Mouse (Mus musculus) brain, embryonic 14.5 days (tissue): ENCODE data around the gene Olfr1287. TPM values are rescaled to one million over a fixed set of nuclear protein-coding genes. Genes with fewer than 3 reads are reported as not detected.

Experiments
- DNase-seq: peaks from one replicate; pipeline ENCODE4 v3.0.0-alpha.2; 2011; ENCODE audit warnings: low read depth
- CTCF ChIP-seq: fragments of 200-500 bp; IDR thresholded peaks from 2 replicates; pipeline ENCODE4 v1.5.1; 2012; ENCODE audit warnings: inconsistent platforms, mild to moderate bottlenecking, moderate library complexity, borderline replicate concordance; ENCODE audit not compliant: insufficient read depth, insufficient read length; ENCODE audit errors: extremely low read depth
- POLR2A ChIP-seq: fragments of 200-500 bp; IDR thresholded peaks from 2 replicates; pipeline ENCODE4 v1.6.1; 2012; ENCODE audit warnings: mild to moderate bottlenecking, inconsistent platforms, borderline replicate concordance; ENCODE audit not compliant: poor library complexity, insufficient read depth, insufficient read length, severe bottlenecking; ENCODE audit errors: extremely low read depth
- polyA plus RNA-seq: library from polyadenylated mRNA; depleted of rRNA; stranded (reverse); fragments of >200 nt; gene quantifications from 2 replicates; pipeline ENCODE4 v1.2.3, GENCODE M21; 2012; rRNA removed

Olfr1287 gene
- not detected in 2 replicates for polyA plus RNA-seq

DNA sequence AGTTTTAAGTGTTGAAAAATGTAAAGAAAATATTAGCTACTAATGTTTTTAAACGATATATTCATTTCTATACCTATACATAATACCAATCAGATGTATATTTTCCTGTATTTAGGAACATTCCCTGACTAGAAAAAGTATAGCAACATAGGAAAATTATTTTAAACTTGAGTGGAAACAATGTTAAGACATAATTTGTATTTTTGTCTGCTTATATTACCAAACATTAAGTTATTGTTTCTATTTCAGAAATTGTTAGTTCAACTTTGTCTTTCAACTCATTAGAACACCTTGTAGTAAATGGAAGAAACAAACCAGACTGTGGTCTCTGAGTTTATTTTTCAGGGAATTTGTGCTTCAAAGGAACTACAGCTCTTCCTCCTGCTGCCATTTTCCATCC, at the start of gene Olfr1287:
Olfr1287 (plus strand) TSS at position 301 of the 400 bp plus-strand sequence.
- no peak for DNase-seq
- no peak for TF ChIP-seq POLR2A
- TF ChIP-seq CTCF = no peak

- peak; percentile 15 for DNase-seq
- no peak for TF ChIP-seq CTCF
- TF ChIP-seq POLR2A = no peak
Measured at GRCm38 (mm10) chr2:111422931-111423330, 26.0 kb upstream of the Olfr1287 start, which contains the start of gene Olfr1286. Gene Olfr1286, minus strand, starts transcription at chr2:111423115.

- no peak for TF ChIP-seq POLR2A
- TF ChIP-seq CTCF = no peak
- DNase-seq = no peak
Measured at GRCm38 (mm10) chr2:111473801-111474200, 24.9 kb downstream of the Olfr1287 start, which contains the start of gene Olfr1288. Gene Olfr1288, plus strand, starts transcription at chr2:111474101.

DNA sequence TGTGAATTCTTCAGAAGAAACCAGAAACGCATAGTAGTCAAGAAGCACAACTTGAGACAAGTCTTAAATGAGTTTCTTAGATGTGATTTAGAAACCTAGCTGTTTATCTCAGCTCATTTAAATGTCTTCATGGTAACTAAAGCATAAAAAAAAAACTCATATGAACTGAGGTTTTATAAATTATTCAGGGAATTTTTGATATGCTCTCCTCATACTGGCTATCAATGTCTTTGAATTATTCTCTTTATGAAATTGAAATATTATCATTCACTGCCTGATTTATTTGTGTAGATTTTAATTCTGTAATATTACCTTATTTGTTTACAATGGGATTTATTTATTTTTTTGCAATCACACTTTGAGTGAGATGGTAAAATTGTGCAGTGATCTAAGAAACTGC, 31.6 kb downstream of the Olfr1287 start, which contains the start of gene Olfr1289:
Olfr1289 (plus strand) TSS at position 301 of the 400 bp plus-strand sequence.
- TF ChIP-seq POLR2A (no peak), CTCF (no peak)
- no peak for DNase-seq

- TF ChIP-seq CTCF (no peak), POLR2A (no peak)
- no peak for DNase-seq
Measured at GRCm38 (mm10) chr2:111493729-111494128, 44.8 kb downstream of the Olfr1287 start, which contains the start of gene Olfr1290. Gene Olfr1290, minus strand, starts transcription at chr2:111493829.

GRCm38 (mm10) chr2:111496880-111497279, 47.9 kb downstream of the Olfr1287 start, which contains the start of gene Olfr1291-ps1:
Gene Olfr1291-ps1, plus strand, starts transcription at chr2:111497180.
- DNase-seq = no peak
- TF ChIP-seq CTCF = no peak
- no peak for TF ChIP-seq POLR2A

Other genes starting within 250 kb of the Olfr1287 start
- not detected in 2 replicates for gene 4930430A15Rik, start 219.5 kb upstream of the Olfr1287 start, polyA plus RNA-seq
- not detected in 2 replicates for gene Olfr1275, start 213.9 kb upstream of the Olfr1287 start, polyA plus RNA-seq
- not detected in 2 replicates for gene Olfr1276, start 194.6 kb upstream of the Olfr1287 start, polyA plus RNA-seq
- not detected in 2 replicates for gene Olfr1277, start 175.0 kb upstream of the Olfr1287 start, polyA plus RNA-seq
- gene Olfr1278, start 159.0 kb upstream of the Olfr1287 start, polyA plus RNA-seq = not detected in 2 replicates
- not detected in 2 replicates for gene Olfr1279, start 148.5 kb upstream of the Olfr1287 start, polyA plus RNA-seq
- gene Olfr1280, start 135.1 kb upstream of the Olfr1287 start, polyA plus RNA-seq = not detected in 2 replicates
- gene Olfr1281, start 122.6 kb upstream of the Olfr1287 start, polyA plus RNA-seq = not detected in 2 replicates
- not detected in 2 replicates for gene Olfr1282, start 113.1 kb upstream of the Olfr1287 start, polyA plus RNA-seq
- gene Olfr1283, start 82.4 kb upstream of the Olfr1287 start, polyA plus RNA-seq = not detected in 2 replicates
- not detected in 2 replicates for gene Olfr1284, start 73.6 kb upstream of the Olfr1287 start, polyA plus RNA-seq
- not detected in 2 replicates for gene Olfr1286, start 26.0 kb upstream of the Olfr1287 start, polyA plus RNA-seq
- not detected in 2 replicates for gene Olfr1288, start 25.0 kb downstream of the Olfr1287 start, polyA plus RNA-seq
- not detected in 2 replicates for gene Olfr1289, start 31.7 kb downstream of the Olfr1287 start, polyA plus RNA-seq
- not detected in 2 replicates for gene Olfr1290, start 44.7 kb downstream of the Olfr1287 start, polyA plus RNA-seq
- not detected in 2 replicates for gene Olfr1291-ps1, start 48.0 kb downstream of the Olfr1287 start, polyA plus RNA-seq
- not detected in 2 replicates for gene Olfr1293-ps, start 76.1 kb downstream of the Olfr1287 start, polyA plus RNA-seq
- not detected in 2 replicates for gene Olfr1294, start 91.1 kb downstream of the Olfr1287 start, polyA plus RNA-seq
- not detected in 2 replicates for gene Olfr1295, start 120.5 kb downstream of the Olfr1287 start, polyA plus RNA-seq
- not detected in 2 replicates for gene Olfr1297, start 177.4 kb downstream of the Olfr1287 start, polyA plus RNA-seq
- not detected in 2 replicates for gene Olfr1298, start 200.1 kb downstream of the Olfr1287 start, polyA plus RNA-seq
- not detected in 2 replicates for gene Olfr1299, start 212.3 kb downstream of the Olfr1287 start, polyA plus RNA-seq